Mouse (Mus musculus): ENCODE measurements around the gene Kcnh1. TPM values are rescaled to one million over a fixed set of nuclear protein-coding genes. Genes with fewer than 3 reads are reported as not detected.

Kcnh1 gene
- polyA plus RNA-seq, 1 experiment from 2014 or later: 0.50 TPM

DNA sequence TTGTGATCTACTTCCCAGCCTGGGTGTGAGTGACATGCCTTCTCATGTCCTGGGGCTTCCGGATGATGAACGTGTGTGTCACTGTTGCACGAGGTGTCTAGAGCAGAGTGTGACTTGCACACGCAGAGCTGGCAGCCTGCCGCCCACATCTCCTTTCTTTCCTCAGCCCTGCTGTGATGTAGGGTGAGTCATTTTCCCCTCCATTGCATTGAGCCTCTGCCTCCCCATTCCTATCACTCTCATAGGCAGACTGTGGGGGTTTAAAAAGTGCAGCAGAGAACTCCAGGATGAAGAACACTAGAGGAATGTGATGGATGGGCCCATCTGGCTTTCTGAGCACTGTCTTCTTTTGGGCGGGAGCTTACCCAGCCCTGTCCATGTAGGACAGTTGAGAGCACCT lies 76.4 kb downstream of the Kcnh1 start:
- no peak overlapping the region for H3K27ac ChIP-seq (ENCODE audit: poor library complexity, severe bottlenecking)
- ATAC-seq (ENCODE audit: insufficient number of reproducible peaks, low FRiP score): no peak
- 79% methylated on average over 6 of the region's 6 CpGs for WGBS
- H3K4me3 ChIP-seq: no peak overlapping the region
- H3K4me2 ChIP-seq: no peak overlapping the region
- no peak overlapping the region for H3K9ac ChIP-seq
- H3K4me1 ChIP-seq (replicated peaks): no peaks in the 10 kb centered on the region
- H3K36me3 ChIP-seq: no peaks in the 10 kb centered on the region
- no peaks in the 10 kb centered on the region for H3K9me3 ChIP-seq (replicated peaks)
- H3K27me3 ChIP-seq (replicated peaks): no peaks in the 10 kb centered on the region

DNA sequence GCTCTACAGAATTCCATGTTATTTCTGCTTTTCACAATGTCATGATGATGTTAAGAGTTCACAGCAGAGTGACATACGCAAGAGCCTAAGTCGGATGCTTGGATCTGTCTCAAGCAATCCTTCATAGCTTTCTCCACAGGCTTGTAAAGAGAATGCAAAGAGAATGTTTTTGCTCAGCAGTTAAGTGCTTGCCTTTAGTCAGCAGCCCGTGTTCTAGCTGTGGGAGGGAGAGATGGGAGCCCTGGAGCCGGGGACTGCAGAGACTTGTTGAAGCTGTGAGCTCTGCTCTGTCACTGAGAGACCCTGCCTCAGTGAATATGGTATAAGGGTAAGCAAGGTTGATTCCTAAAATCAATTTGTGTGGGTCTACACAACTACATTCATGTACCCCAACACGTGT lies 78.3 kb downstream of the Kcnh1 start:
- 74% methylated on average over 5 of the region's 5 CpGs for WGBS
- Histone ChIP-seq H3K4me2 (no peak overlapping the region), H3K27ac (ENCODE audit: poor library complexity, severe bottlenecking) (no peak overlapping the region), H3K4me3 (no peak overlapping the region), H3K9me3 (replicated peaks) (no peaks in the 10 kb centered on the region), H3K4me1 (replicated peaks) (no peaks in the 10 kb centered on the region), H3K9ac (no peak overlapping the region), H3K36me3 (no peaks in the 10 kb centered on the region), H3K27me3 (replicated peaks) (no peaks in the 10 kb centered on the region)
- no peak for ATAC-seq (ENCODE audit: insufficient number of reproducible peaks, low FRiP score)

DNA sequence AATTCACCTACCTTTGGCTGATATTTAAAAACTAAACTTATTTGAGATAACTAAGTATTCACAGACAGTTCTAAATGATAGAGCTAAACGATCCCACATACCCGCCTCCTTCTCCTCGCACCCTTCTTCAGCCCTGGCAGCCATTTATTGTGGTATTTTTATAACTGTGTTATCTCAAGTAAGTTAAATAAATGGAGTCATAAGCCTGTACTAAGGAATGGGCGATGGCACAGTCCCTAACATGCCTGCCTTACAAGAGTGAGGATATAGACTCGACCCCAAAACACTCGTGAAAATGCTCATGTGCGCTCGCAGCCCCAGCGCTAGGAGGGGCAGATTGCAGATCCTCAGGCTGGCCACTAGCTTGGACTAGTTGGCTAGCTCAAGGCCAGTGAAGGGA lies 79.3 kb downstream of the Kcnh1 start:
- 78% methylated on average over 9 of the region's 9 CpGs for WGBS
- ATAC-seq (ENCODE audit: insufficient number of reproducible peaks, low FRiP score): no peak
- Histone ChIP-seq H3K27ac (ENCODE audit: poor library complexity, severe bottlenecking) (no peak overlapping the region), H3K9ac (no peak overlapping the region), H3K4me2 (no peak overlapping the region), H3K36me3 (no peaks in the 10 kb centered on the region), H3K4me3 (no peak overlapping the region), H3K4me1 (replicated peaks) (no peaks in the 10 kb centered on the region), H3K27me3 (replicated peaks) (no peaks in the 10 kb centered on the region), H3K9me3 (replicated peaks) (no peaks in the 10 kb centered on the region)

DNA sequence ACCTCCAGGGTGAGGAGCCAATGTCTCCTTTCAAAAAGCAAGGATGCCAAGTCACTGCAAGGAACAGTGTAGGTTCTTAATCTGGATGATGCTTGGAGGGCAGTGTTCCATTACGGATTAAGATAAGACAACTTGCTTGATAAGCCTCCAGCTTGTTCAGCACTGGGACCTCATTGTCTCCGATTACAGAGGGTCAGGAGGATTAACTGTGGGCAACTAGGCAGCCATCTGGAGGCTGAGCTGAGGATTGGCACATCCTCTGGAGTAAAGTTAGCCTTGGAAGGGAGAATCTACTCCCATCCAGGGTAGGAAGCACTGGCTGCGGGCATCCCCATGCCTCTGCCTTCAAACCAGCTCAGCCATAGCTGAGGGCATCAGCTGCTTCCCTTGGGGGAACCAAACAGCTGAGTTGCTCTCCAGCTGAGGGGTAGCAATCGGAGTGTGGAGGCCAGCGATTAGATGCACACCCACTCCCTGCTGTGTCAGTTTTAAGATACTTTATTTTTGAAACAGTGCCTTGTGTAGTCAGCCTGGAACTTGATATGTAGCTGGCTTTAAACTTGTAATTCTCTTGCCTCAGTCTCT lies 87.3 kb downstream of the Kcnh1 start:
- no peak overlapping the region for H3K4me2 ChIP-seq
- no peak for ATAC-seq (ENCODE audit: insufficient number of reproducible peaks, low FRiP score)
- H3K9ac ChIP-seq: no peak overlapping the region

DNA sequence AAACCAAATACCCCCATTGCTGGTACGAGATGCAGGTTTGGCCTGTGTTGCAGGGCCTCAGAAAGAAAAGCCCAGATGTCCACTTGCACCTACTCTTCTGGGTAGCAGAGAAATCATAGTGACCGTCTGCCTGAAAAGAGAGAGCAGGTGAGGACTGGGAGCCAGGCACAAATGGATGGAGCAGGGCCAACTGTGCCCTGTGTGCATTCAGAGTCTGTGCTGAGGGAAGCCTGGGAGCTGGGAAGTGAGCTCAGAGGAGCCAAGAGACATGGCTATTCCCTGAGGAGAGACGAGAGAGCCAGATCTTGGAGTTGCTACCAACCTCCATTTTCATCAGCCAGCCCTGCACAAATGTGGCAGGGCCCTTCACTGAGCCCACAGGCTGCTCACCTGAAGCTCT lies 93.8 kb downstream of the Kcnh1 start:
- WGBS: 63% methylated on average over 3 of the region's 3 CpGs

More for the DNA sequence above, 87.3 kb downstream of the Kcnh1 start:
- no peaks in the 10 kb centered on the region for H3K4me1 ChIP-seq (replicated peaks)
- 62% methylated on average over 5 of the region's 5 CpGs for WGBS
- H3K27ac ChIP-seq (ENCODE audit: poor library complexity, severe bottlenecking): no peak overlapping the region
- H3K4me3 ChIP-seq: no peak overlapping the region
- no peaks in the 10 kb centered on the region for H3K9me3 ChIP-seq (replicated peaks)
- H3K27me3 ChIP-seq (replicated peaks): no peaks in the 10 kb centered on the region
- H3K36me3 ChIP-seq: no peaks in the 10 kb centered on the region

DNA sequence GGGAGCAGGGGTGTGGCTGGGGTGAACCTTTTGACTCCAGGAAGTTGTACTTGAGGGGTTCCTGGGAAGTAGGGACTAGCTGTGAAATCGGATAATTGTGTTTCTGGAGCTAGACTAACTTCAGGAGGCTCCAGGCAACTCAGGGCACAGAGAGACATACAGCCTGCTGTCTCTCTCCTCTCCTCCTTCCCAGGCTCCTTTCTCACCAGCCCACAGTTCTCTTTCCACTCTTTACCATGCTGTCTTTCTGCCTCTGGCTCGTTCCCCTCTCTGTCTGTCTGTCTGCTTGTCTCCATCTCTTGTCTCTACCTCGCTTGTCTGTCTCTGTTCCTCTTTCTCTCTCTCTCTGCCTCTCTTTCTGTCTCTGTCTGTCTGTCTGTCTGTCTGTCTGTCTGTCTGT lies 94.4 kb downstream of the Kcnh1 start:
- no peak overlapping the region for H3K9ac ChIP-seq
- no peak overlapping the region for H3K4me2 ChIP-seq
- H3K4me1 ChIP-seq (replicated peaks): no peaks in the 10 kb centered on the region
- H3K9me3 ChIP-seq (replicated peaks): no peaks in the 10 kb centered on the region
- no peak for ATAC-seq (ENCODE audit: insufficient number of reproducible peaks, low FRiP score)
- H3K36me3 ChIP-seq: no peaks in the 10 kb centered on the region
- no peak overlapping the region for H3K27ac ChIP-seq (ENCODE audit: poor library complexity, severe bottlenecking)
- H3K4me3 ChIP-seq: no peak overlapping the region
- no peaks in the 10 kb centered on the region; the same call in 1 of the 2 replicates for H3K27me3 ChIP-seq (replicated peaks)
- 63% methylated on average over 3 of the region's 3 CpGs for WGBS

More for the DNA sequence above, 93.8 kb downstream of the Kcnh1 start:
- no peak overlapping the region for H3K4me2 ChIP-seq
- no peaks in the 10 kb centered on the region for H3K9me3 ChIP-seq (replicated peaks)
- no peak overlapping the region for H3K4me3 ChIP-seq
- no peak for ATAC-seq (ENCODE audit: insufficient number of reproducible peaks, low FRiP score)
- H3K36me3 ChIP-seq: no peaks in the 10 kb centered on the region
- H3K27ac ChIP-seq (ENCODE audit: poor library complexity, severe bottlenecking): no peak overlapping the region
- H3K4me1 ChIP-seq (replicated peaks): no peaks in the 10 kb centered on the region
- H3K27me3 ChIP-seq (replicated peaks): no peaks in the 10 kb centered on the region; the same call in 1 of the 2 replicates
- no peak overlapping the region for H3K9ac ChIP-seq

DNA sequence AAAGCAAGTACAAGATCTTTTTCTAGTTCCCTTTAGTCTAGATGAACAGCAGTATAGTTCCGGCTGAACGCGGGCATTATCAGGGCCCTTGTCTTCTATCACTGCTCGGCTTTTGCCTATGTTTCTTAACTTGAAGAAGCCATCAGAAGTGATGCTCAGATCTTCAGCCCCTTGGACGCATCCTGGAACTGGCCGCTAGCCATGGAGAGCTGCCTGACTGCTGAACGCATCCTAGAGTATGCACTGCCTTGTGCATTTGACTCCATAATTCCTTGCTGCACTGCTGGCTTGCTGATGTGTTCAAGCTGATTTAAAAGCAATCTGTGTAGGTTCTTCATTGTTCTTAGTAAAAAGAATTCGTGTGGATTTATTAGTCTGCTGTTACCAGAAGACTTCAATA lies 97.9 kb downstream of the Kcnh1 start:
- no peak overlapping the region for H3K4me3 ChIP-seq
- H3K27ac ChIP-seq (ENCODE audit: poor library complexity, severe bottlenecking): no peak overlapping the region
- H3K4me2 ChIP-seq: no peak overlapping the region
- H3K9me3 ChIP-seq (replicated peaks): no peaks in the 10 kb centered on the region
- ATAC-seq (ENCODE audit: insufficient number of reproducible peaks, low FRiP score): no peak
- H3K4me1 ChIP-seq (replicated peaks): no peaks in the 10 kb centered on the region
- no peak overlapping the region for H3K9ac ChIP-seq
- 81% methylated on average over 8 of the region's 8 CpGs for WGBS
- H3K27me3 ChIP-seq (replicated peaks): no peaks in the 10 kb centered on the region; the same call in 1 of the 2 replicates
- H3K36me3 ChIP-seq: no peaks in the 10 kb centered on the region

DNA sequence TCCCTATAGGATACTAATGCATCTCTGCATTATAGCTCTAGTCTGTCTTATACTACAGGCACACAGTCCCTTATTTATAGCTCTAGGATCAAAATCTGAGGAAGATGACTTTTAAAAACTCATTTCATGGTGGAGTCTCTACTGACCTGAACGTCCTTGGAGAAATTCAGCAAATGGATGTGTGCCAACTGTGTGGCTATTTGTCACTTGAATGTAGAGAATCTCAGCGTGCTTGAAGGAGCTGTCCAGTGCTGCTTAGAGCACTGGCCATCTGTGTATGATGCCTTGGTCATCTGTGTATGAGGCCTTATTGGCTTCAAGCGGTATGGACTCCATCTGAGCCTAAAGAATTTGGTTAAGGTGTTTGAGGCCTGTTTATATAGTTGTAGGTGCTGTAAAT lies 100.7 kb downstream of the Kcnh1 start:
- Histone ChIP-seq H3K9ac (no peak overlapping the region), H3K4me3 (no peak overlapping the region), H3K4me1 (replicated peaks) (no peaks in the 10 kb centered on the region), H3K36me3 (no peaks in the 10 kb centered on the region), H3K4me2 (no peak overlapping the region), H3K27me3 (replicated peaks) (no peaks in the 10 kb centered on the region), H3K9me3 (replicated peaks) (no peaks in the 10 kb centered on the region), H3K27ac (ENCODE audit: poor library complexity, severe bottlenecking) (no peak overlapping the region)
- no peak for ATAC-seq (ENCODE audit: insufficient number of reproducible peaks, low FRiP score)
- WGBS: 41% methylated on average over 3 of the region's 3 CpGs

DNA sequence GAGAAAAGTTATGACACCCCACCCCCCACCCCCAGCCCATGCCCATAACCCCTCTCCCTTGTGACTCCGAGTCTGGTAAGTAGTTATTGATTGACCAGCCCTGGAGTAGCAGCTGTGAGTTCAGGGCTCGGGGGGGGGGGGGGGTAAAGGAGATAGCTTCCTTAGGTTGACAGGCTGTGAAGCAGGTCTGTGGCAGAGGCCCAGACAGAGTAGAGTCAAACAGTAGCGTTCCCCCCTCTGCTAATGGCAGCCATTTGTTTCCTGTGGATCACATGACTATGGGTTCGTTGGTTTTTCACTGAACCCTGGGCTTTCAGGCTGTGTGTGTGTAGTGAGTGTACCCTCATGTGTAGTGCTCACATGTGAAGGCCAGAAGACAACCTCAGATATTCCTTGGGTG lies 102.8 kb downstream of the Kcnh1 start:
- no peaks in the 10 kb centered on the region for H3K4me1 ChIP-seq (replicated peaks)
- H3K4me3 ChIP-seq: no peak overlapping the region
- no peak for ATAC-seq (ENCODE audit: insufficient number of reproducible peaks, low FRiP score)
- no peak overlapping the region for H3K4me2 ChIP-seq
- WGBS: 58% methylated on average over 4 of the region's 4 CpGs
- H3K9me3 ChIP-seq (replicated peaks): no peaks in the 10 kb centered on the region
- no peak overlapping the region for H3K27ac ChIP-seq (ENCODE audit: poor library complexity, severe bottlenecking)
- no peaks in the 10 kb centered on the region for H3K27me3 ChIP-seq (replicated peaks)
- H3K36me3 ChIP-seq: no peaks in the 10 kb centered on the region
- H3K9ac ChIP-seq: no peak overlapping the region

DNA sequence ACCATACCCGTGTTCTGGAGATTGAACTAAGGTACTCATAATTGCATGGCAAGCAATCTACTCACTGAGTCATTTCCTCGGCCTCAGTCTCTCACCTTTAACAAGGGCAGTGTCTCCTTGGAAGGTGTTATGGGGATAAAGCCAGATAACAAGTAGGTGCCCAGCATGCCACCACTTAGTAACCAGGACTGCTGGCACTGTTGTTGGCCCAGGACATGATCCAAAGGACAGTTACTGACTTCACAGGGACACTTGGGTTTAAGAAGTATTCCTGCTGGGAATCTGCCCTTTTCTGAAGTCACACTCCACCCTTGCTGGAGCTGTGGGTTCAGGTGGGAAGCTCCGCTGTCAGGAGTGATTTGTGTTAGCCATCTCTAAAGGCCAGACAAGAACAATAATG lies 103.3 kb downstream of the Kcnh1 start:
- no peaks in the 10 kb centered on the region for H3K9me3 ChIP-seq (replicated peaks)
- no peak overlapping the region for H3K4me3 ChIP-seq
- 72% methylated on average over 3 of the region's 3 CpGs for WGBS
- ATAC-seq (ENCODE audit: insufficient number of reproducible peaks, low FRiP score): no peak
- no peaks in the 10 kb centered on the region for H3K36me3 ChIP-seq
- H3K9ac ChIP-seq: no peak overlapping the region
- H3K4me2 ChIP-seq: no peak overlapping the region
- H3K27ac ChIP-seq (ENCODE audit: poor library complexity, severe bottlenecking): no peak overlapping the region
- H3K4me1 ChIP-seq (replicated peaks): no peaks in the 10 kb centered on the region
- H3K27me3 ChIP-seq (replicated peaks): no peaks in the 10 kb centered on the region

DNA sequence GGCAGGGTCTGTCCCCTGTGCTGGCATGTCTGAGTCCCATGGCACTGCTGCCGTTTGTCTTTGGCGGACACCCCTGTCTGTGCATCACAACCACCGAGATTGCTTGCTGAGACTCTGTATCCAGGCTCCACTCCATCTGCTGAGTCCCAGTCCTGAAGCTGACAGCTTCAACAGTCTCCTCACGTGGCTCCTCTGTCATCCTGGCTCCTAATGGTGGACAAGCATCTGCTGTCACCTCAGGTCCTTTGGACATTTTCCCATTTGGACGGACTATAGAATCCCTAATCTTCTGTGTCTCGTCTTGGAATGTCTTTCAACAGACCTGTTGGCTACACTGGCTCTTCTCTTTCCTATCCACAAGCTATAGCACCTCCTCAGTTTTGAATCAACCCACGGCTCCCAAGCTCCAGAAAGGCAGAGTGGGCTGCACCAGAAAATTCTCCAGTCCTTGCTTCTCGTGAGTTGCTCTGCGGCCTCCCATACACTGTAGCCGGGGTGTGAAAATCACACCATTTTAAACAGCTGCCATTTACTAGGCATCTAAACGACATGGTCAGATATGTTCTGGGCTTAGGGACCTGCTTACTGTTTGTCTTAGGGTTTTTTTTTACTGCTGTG lies 104.8 kb downstream of the Kcnh1 start:
- WGBS: 69% methylated on average over 11 of the region's 11 CpGs
- Histone ChIP-seq H3K27ac (ENCODE audit: poor library complexity, severe bottlenecking) (no peak overlapping the region), H3K4me2 (no peak overlapping the region), H3K4me1 (replicated peaks) (0 out of 2 replicates have a peak, but pooled peaks cover 4% of the 10 kb centered on the region), H3K27me3 (replicated peaks) (no peaks in the 10 kb centered on the region), H3K36me3 (no peaks in the 10 kb centered on the region), H3K4me3 (no peak overlapping the region), H3K9me3 (replicated peaks) (no peaks in the 10 kb centered on the region), H3K9ac (no peak overlapping the region)
- no peak for ATAC-seq (ENCODE audit: insufficient number of reproducible peaks, low FRiP score)

DNA sequence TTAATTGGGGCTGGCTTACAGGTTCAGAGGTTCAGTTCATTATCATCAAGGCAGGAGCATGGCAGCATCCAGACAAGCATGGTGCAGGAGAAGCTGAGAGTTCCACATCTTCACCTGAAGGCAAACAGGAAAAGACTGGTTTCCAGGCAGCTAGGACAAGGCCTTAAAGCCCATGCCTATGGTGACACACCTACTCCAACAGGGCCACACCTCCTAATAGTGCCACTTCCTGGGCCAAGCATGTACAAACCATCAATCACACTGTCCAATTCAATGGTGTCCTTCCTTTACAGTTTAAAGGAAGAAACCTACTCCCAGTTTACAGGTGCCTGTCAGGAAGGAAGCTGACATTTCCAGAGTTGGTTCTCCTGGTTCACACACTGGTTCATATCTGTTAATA lies 105.3 kb downstream of the Kcnh1 start:
- 0 out of 2 replicates have a peak, but pooled peaks cover 4% of the 10 kb centered on the region for H3K4me1 ChIP-seq (replicated peaks)
- H3K27me3 ChIP-seq (replicated peaks): no peaks in the 10 kb centered on the region
- no peak overlapping the region for H3K4me2 ChIP-seq
- no peaks in the 10 kb centered on the region for H3K9me3 ChIP-seq (replicated peaks)
- no peak for ATAC-seq (ENCODE audit: insufficient number of reproducible peaks, low FRiP score)
- no peak overlapping the region for H3K4me3 ChIP-seq
- no peak overlapping the region for H3K9ac ChIP-seq
- H3K27ac ChIP-seq (ENCODE audit: poor library complexity, severe bottlenecking): no peak overlapping the region
- no peaks in the 10 kb centered on the region for H3K36me3 ChIP-seq
